Mouse (Mus musculus): ENCODE data around the gene Dhx29.

- no peak for TF ChIP-seq TAL1 (IDR thresholded peaks at IDR 0.05; ENCODE audit: low read length)
- TF ChIP-seq GATA1 (IDR thresholded peaks at IDR 0.05; ENCODE audit: low read length): no peak
These were observed 35.8 kb downstream of the Dhx29 start for GRCm38 (mm10) chr13:112963081-112963480.
